Mouse (Mus musculus) heart, embryonic 11.5 days (tissue): Measurements from ENCODE around the gene Rnd2. TPM values are rescaled to one million over a fixed set of nuclear protein-coding genes. Genes with fewer than 3 reads are reported as not detected.
"Not testable (repeated sequence)": the region's sequence is repeated elsewhere in the genome, so short reads cannot be mapped to it uniquely, and the experiment has no call there.

Experiments
- ATAC-seq: fragments of 200-750 bp; cut with Nextera tagmentation; replicated peaks from 2 replicates; pipeline ENCODE4 v1.8.0; 2017; ENCODE audit warnings: moderate library complexity; ENCODE audit not compliant: insufficient number of reproducible peaks, low FRiP score, low TSS enrichment
- H3K27ac ChIP-seq: fragments of 300-500 bp; sonication (generic); 2 replicates; pipeline ENCODE4 v1.5.1; 2014; ENCODE audit warnings: mild to moderate bottlenecking, low read depth, low read length
- H3K27me3 ChIP-seq: fragments of 300-500 bp; sonication (generic); 2 replicates; pipeline ENCODE4 v1.6.1; 2014; ENCODE audit warnings: mild to moderate bottlenecking, low read length, mixed read lengths; ENCODE audit not compliant: control insufficient read depth, insufficient read depth
- H3K36me3 ChIP-seq: fragments of 300-500 bp; sonication (generic); 2 replicates; pipeline ENCODE4 v1.6.1; 2014; ENCODE audit warnings: mild to moderate bottlenecking, low read length, moderate library complexity, mixed read lengths; ENCODE audit not compliant: control insufficient read depth, insufficient read depth
- H3K4me1 ChIP-seq: fragments of 300-500 bp; sonication (generic); 2 replicates; pipeline ENCODE4 v1.6.1; 2014; ENCODE audit warnings: low read length; ENCODE audit not compliant: control insufficient read depth, insufficient read depth
- H3K4me2 ChIP-seq: fragments of 300-500 bp; sonication (generic); 2 replicates; pipeline ENCODE4 v1.6.1; 2014; ENCODE audit warnings: mild to moderate bottlenecking, moderate library complexity
- H3K4me3 ChIP-seq: fragments of 300-500 bp; sonication (generic); 2 replicates; pipeline ENCODE4 v1.5.1; 2014; ENCODE audit warnings: low read depth, low read length
- H3K9ac ChIP-seq: fragments of 300-500 bp; sonication (generic); 2 replicates; pipeline ENCODE4 v1.6.1; 2014; ENCODE audit warnings: mild to moderate bottlenecking, low read depth, low read length, moderate library complexity
- H3K9me3 ChIP-seq: fragments of 300-500 bp; sonication (generic); replicated peaks from 2 replicates; pipeline ENCODE4 v1.6.1; 2016; ENCODE audit warnings: low read length; ENCODE audit not compliant: control insufficient read depth
- WGBS: fragments of 180-500 bp; shearing (Covaris S2); extraction: QIAGEN DNeasy Blood & Tissue Kit; methylation state at CpG from one replicate; pipeline ENCODE4 v1.1.7; 2014; ENCODE audit not compliant: insufficient replicate concordance; 5-methylcytosine and 5-hydroxymethylcytosine counted together
- polyA plus RNA-seq: library from polyadenylated mRNA; unstranded; fragments of >200 nt; fragmentation: Nextera tagmentation; extraction: Ambion mirVana; gene quantifications from 2 replicates; pipeline ENCODE4 v1.2.1, GENCODE M21; 2014

The Rnd2 gene
- polyA plus RNA-seq, 1 experiment from 2014 or later = 22.3 TPM

- Histone ChIP-seq H3K4me3 (peak overlapping the region; percentile 68), H3K27ac (peak overlapping the region; percentile 57), H3K27me3 (no peaks in the 10 kb centered on the region), H3K36me3 (no peaks in the 10 kb centered on the region), H3K9ac (peak overlapping the region; percentile 83), H3K4me1 (peaks cover 36% of the 10 kb centered on the region), H3K4me2 (peak overlapping the region; percentile 98), H3K9me3 (no peaks in the 10 kb centered on the region)
- under 1% methylated on average over 28 of the region's 31 CpGs for WGBS
- ATAC-seq = peak; percentile 15
Observed at GRCm38 (mm10) chr11:101468263-101468688, 3.5 kb downstream of the Rnd2 start.

- no peaks in the 10 kb centered on the region for H3K27me3 ChIP-seq
- H3K4me2 ChIP-seq = peak overlapping the region; percentile 98
- WGBS = 5% methylated on average over 13 of the region's 13 CpGs
- peak overlapping the region; percentile 83 for H3K9ac ChIP-seq
- H3K27ac ChIP-seq = peak overlapping the region; percentile 57
- H3K4me3 ChIP-seq = peak overlapping the region; percentile 68
- H3K36me3 ChIP-seq = no peaks in the 10 kb centered on the region
- ATAC-seq = no peak
- no peaks in the 10 kb centered on the region for H3K9me3 ChIP-seq
- peaks cover 32% of the 10 kb centered on the region for H3K4me1 ChIP-seq
Observed at GRCm38 (mm10) chr11:101468731-101469130, 3.9 kb downstream of the Rnd2 start.

GRCm38 (mm10) chr11:101469155-101469554 is 4.4 kb downstream of the Rnd2 start:
- Histone ChIP-seq H3K27ac (no peak overlapping the region), H3K36me3 (no peaks in the 10 kb centered on the region), H3K4me3 (peak overlapping the region; percentile 68), H3K4me1 (peaks cover 27% of the 10 kb centered on the region), H3K9ac (peak overlapping the region; percentile 83; the same call in 1 of the 2 replicates), H3K9me3 (no peaks in the 10 kb centered on the region), H3K27me3 (no peaks in the 10 kb centered on the region), H3K4me2 (peak overlapping the region; percentile 98)
- ATAC-seq = no peak
- WGBS = 61% methylated on average over 4 of the region's 4 CpGs

- no peaks in the 10 kb centered on the region for H3K27me3 ChIP-seq
- peak overlapping the region; percentile 2; the same call in 1 of the 2 replicates for H3K27ac ChIP-seq
- peak overlapping the region; percentile 46; the same call in 1 of the 2 replicates for H3K9ac ChIP-seq
- no peaks in the 10 kb centered on the region for H3K36me3 ChIP-seq
- H3K9me3 ChIP-seq = no peaks in the 10 kb centered on the region
- H3K4me3 ChIP-seq = no peak overlapping the region
- H3K4me1 ChIP-seq = peaks cover 24% of the 10 kb centered on the region
- 22% methylated on average over 7 of the region's 7 CpGs for WGBS
- peak overlapping the region; percentile 29; the same call in 1 of the 2 replicates for H3K4me2 ChIP-seq
- no peak for ATAC-seq
Observed at GRCm38 (mm10) chr11:101470206-101470605, 5.4 kb downstream of the Rnd2 start.

- WGBS = 46% methylated on average over 3 of the region's 3 CpGs
Observed at GRCm38 (mm10) chr11:101471926-101472325, 7.1 kb downstream of the Rnd2 start.

GRCm38 (mm10) chr11:101472336-101472735 is 7.5 kb downstream of the Rnd2 start:
- 44% methylated on average over 7 of the region's 7 CpGs for whole genome bisulfite sequencing
- no peak overlapping the region for H3K9ac ChIP-seq
- no peaks in the 10 kb centered on the region for H3K27me3 ChIP-seq
- H3K4me3 ChIP-seq = no peak overlapping the region
- no peak for ATAC-seq
- H3K36me3 ChIP-seq = no peaks in the 10 kb centered on the region
- H3K4me2 ChIP-seq = no peak overlapping the region
- H3K9me3 ChIP-seq = no peaks in the 10 kb centered on the region
- H3K27ac ChIP-seq = no peak overlapping the region
- H3K4me1 ChIP-seq = peaks cover 24% of the 10 kb centered on the region

More at GRCm38 (mm10) chr11:101471926-101472325, 7.1 kb downstream of the Rnd2 start:
- no peak for ATAC-seq
- Histone ChIP-seq H3K27ac (no peak overlapping the region), H3K9ac (no peak overlapping the region), H3K9me3 (no peaks in the 10 kb centered on the region), H3K4me1 (peaks cover 24% of the 10 kb centered on the region), H3K27me3 (no peaks in the 10 kb centered on the region), H3K4me3 (no peak overlapping the region), H3K4me2 (no peak overlapping the region), H3K36me3 (no peaks in the 10 kb centered on the region)

GRCm38 (mm10) chr11:101473686-101474085 is 8.9 kb downstream of the Rnd2 start:
- ATAC-seq, H3K27me3 ChIP-seq, H3K9me3 ChIP-seq, H3K4me3 ChIP-seq, H3K4me2 ChIP-seq, H3K9ac ChIP-seq, H3K36me3 ChIP-seq, H3K27ac ChIP-seq: not testable (repeated sequence)
- 75% methylated on average over 1 of the region's 1 CpGs for WGBS
- peaks cover 24% of the 10 kb centered on the region for H3K4me1 ChIP-seq

GRCm38 (mm10) chr11:101474298-101474697 is 9.5 kb downstream of the Rnd2 start:
- H3K27me3 ChIP-seq = no peaks in the 10 kb centered on the region
- H3K9me3 ChIP-seq = no peaks in the 10 kb centered on the region
- 64% methylated on average over 5 of the region's 5 CpGs for WGBS
- H3K9ac ChIP-seq = no peak overlapping the region
- no peaks in the 10 kb centered on the region for H3K36me3 ChIP-seq
- H3K4me1 ChIP-seq = peaks cover 24% of the 10 kb centered on the region
- no peak for ATAC-seq
- no peak overlapping the region for H3K4me3 ChIP-seq
- H3K4me2 ChIP-seq = no peak overlapping the region
- no peak overlapping the region for H3K27ac ChIP-seq

GRCm38 (mm10) chr11:101476361-101476760 is 11.6 kb downstream of the Rnd2 start:
- not testable (repeated sequence) for H3K4me3 ChIP-seq, H3K9me3 ChIP-seq, H3K9ac ChIP-seq, H3K36me3 ChIP-seq, H3K27ac ChIP-seq, ATAC-seq, H3K27me3 ChIP-seq, H3K4me2 ChIP-seq
- peaks cover 36% of the 10 kb centered on the region for H3K4me1 ChIP-seq
- 81% methylated on average over 4 of the region's 4 CpGs for WGBS
